Comparison of ENCODE assay signal across 9 mouse cellular contexts in genomic region chr15:10583408-10583807, GRCm38 (mm10). TPM values are rescaled to one million over a fixed set of nuclear protein-coding genes. Genes with fewer than 3 reads are reported as not detected.
DNase-seq lines count a peak whose midpoint lies in the region; ATAC-seq and TF ChIP-seq lines count a peak whose summit lies in the region.
"Had no signal": no experiment of that assay in that cellular context is flagged by ENCODE, and none has a peak within 500 bp of the region (broad histone marks: within the 10 kb centered on the region; RNA-seq: fewer than 3 reads in every experiment).

No protein-coding gene starts in this region.

- H3K4me1 ChIP-seq in hindbrain, embryonic 16.5 days (ENCODE audit: control insufficient read depth, insufficient read depth, low read depth, low read length): no peaks in the 10 kb centered on the region
- H3K4me1 ChIP-seq in midbrain, postnatal 0 days (ENCODE audit: insufficient read depth, low read length): no peaks in the 10 kb centered on the region
- H3K4me1 ChIP-seq in stomach, embryonic 15.5 days: no peaks in the 10 kb centered on the region

- no peak overlapping the region for H3K9ac ChIP-seq in hindbrain, embryonic 16.5 days (ENCODE audit: low read depth, low read length)
- no peak overlapping the region for H3K9ac ChIP-seq in midbrain, postnatal 0 days (replicated peaks; ENCODE audit: low read length, poor library complexity, severe bottlenecking)
- H3K9ac ChIP-seq in stomach, embryonic 15.5 days: no peak overlapping the region

- H3K4me2 ChIP-seq in hindbrain, embryonic 16.5 days (ENCODE audit: low read length): no peak overlapping the region
- H3K4me2 ChIP-seq in midbrain, postnatal 0 days (ENCODE audit: low read depth, low read length, poor library complexity, severe bottlenecking): no peak overlapping the region
- H3K4me2 ChIP-seq in stomach, embryonic 15.5 days: no peak overlapping the region

- ATAC-seq in hindbrain, embryonic 16.5 days: peak; percentile 86
- peak; percentile 86 for ATAC-seq in midbrain, postnatal 0 days (ENCODE audit: low FRiP score)
- ATAC-seq in stomach, embryonic 15.5 days (ENCODE audit: insufficient read depth, low FRiP score, low read depth): peak; percentile 76

- no peaks in the 10 kb centered on the region for H3K9me3 ChIP-seq in hindbrain, embryonic 16.5 days (ENCODE audit: control insufficient read depth, low read length)
- H3K9me3 ChIP-seq in midbrain, postnatal 0 days (ENCODE audit: low read length): no peaks in the 10 kb centered on the region
- no peaks in the 10 kb centered on the region for H3K9me3 ChIP-seq in stomach, embryonic 15.5 days

- WGBS in hindbrain, embryonic 16.5 days: 54% methylated on average over 8 of the region's 8 CpGs
- 54% methylated on average over 8 of the region's 8 CpGs for WGBS in midbrain, postnatal 0 days
- 46% methylated on average over 8 of the region's 8 CpGs for WGBS in stomach, embryonic 15.5 days

- DNase-seq in cerebellum, postnatal 10 days: peak; percentile 70
- no peak for DNase-seq in cerebellum, adult 11 months
- DNase-seq in T-cell, adult 2 months (ENCODE audit: low spot score): peak; percentile 12
- DNase-seq in fibroblast of lung, adult 2 months (ENCODE audit: low read depth): peak; percentile 65
- DNase-seq in liver: peak; percentile 73
- DNase-seq in midbrain, postnatal 0 days (ENCODE audit: low spot score): peak; percentile 81

- TF ChIP-seq CTCF in midbrain, postnatal 0 days (IDR thresholded peaks at IDR 0.05): peak; percentile 78

- no peaks in the 10 kb centered on the region for H3K36me3 ChIP-seq in hindbrain, embryonic 16.5 days (ENCODE audit: control insufficient read depth, insufficient read depth, low read length)
- H3K36me3 ChIP-seq in midbrain, postnatal 0 days (ENCODE audit: insufficient read depth, low read length): no peaks in the 10 kb centered on the region
- 0 out of 2 replicates have a peak, but pooled peaks cover 3% of the 10 kb centered on the region for H3K36me3 ChIP-seq in stomach, embryonic 15.5 days

- no peaks in the 10 kb centered on the region for H3K27me3 ChIP-seq in hindbrain, embryonic 16.5 days (replicated peaks; ENCODE audit: control insufficient read depth, insufficient read depth, low read length)
- H3K27me3 ChIP-seq in midbrain, postnatal 0 days (ENCODE audit: insufficient read depth, low read length): no peaks in the 10 kb centered on the region
- H3K27me3 ChIP-seq in stomach, embryonic 15.5 days (replicated peaks): no peaks in the 10 kb centered on the region

- no peak overlapping the region for H3K4me3 ChIP-seq in hindbrain, embryonic 16.5 days (ENCODE audit: low read length)
- H3K4me3 ChIP-seq in midbrain, postnatal 0 days (ENCODE audit: low read depth, low read length): no peak overlapping the region
- no peak overlapping the region for H3K4me3 ChIP-seq in stomach, embryonic 15.5 days (replicated peaks)

- no peak overlapping the region for H3K27ac ChIP-seq in hindbrain, embryonic 16.5 days (ENCODE audit: low read depth, low read length)
- H3K27ac ChIP-seq in midbrain, postnatal 0 days (ENCODE audit: low read depth, low read length): no peak overlapping the region
- H3K27ac ChIP-seq in stomach, embryonic 15.5 days: no peak overlapping the region

RNA-seq across cellular contexts. Expression of gene Ttc23l, which starts 24.9 kb away (rescaled TPM):
- not detected in 2 replicates for polyA plus RNA-seq in hindbrain, embryonic 16.5 days (2015; fragmentation: Nextera tagmentation; extraction: Ambion mirVana)
- not detected in 2 replicates for total RNA-seq in midbrain, postnatal 0 days (2014; rRNA removed)
- polyA plus RNA-seq in midbrain, postnatal 0 days (2015; fragmentation: Nextera tagmentation; extraction: Ambion mirVana): not detected in 2 replicates
- polyA plus RNA-seq in stomach, embryonic 15.5 days (2015; fragmentation: Nextera tagmentation; extraction: Ambion mirVana): not detected in 2 replicates
- total RNA-seq: left cerebral cortex, postnatal 10 days had no signal
